ENCODE assay signal across 10 mouse cellular contexts in genomic region chr5:51853456-51854124, GRCm38 (mm10).
DNase-seq lines count a peak whose midpoint lies in the region; ATAC-seq and TF ChIP-seq lines count a peak whose summit lies in the region.
"Had no signal": no experiment of that assay in that cellular context is flagged by ENCODE, and none has a peak within 500 bp of the region (broad histone marks: within the 10 kb centered on the region; RNA-seq: fewer than 3 reads in every experiment).

No protein-coding gene starts in this region.

- peak overlapping the region; percentile 26; the same call in 1 of the 2 replicates for H3K4me2 ChIP-seq in heart, postnatal 0 days (ENCODE audit: low read depth, low read length)

- H3K36me3 ChIP-seq in heart, postnatal 0 days (replicated peaks; ENCODE audit: control insufficient read depth, insufficient read depth, low read length): no peaks in the 10 kb centered on the region

- ATAC-seq in heart, postnatal 0 days (ENCODE audit: insufficient read depth, low read depth): 0 out of 2 replicates have a peak, but pooled peaks have one; percentile 30
- ATAC-seq in CD4-positive, CD25-positive, alpha-beta regulatory T cell, adult 4 months: peak; percentile 39
- peak; percentile 74 for ATAC-seq in erythroblast, adult 5-6 weeks (replicated peaks; ENCODE audit: low FRiP score, poor library complexity, severe bottlenecking)
- ATAC-seq in megakaryocyte-erythroid progenitor cell, adult 5-6 weeks (replicated peaks; ENCODE audit: low FRiP score, low TSS enrichment, poor library complexity, severe bottlenecking): peak; percentile 88

- H3K4me3 ChIP-seq in heart, postnatal 0 days (ENCODE audit: low read depth, low read length): peak overlapping the region; percentile 13; the same call in 1 of the 2 replicates

- TF ChIP-seq CTCF in heart, postnatal 0 days (IDR thresholded peaks at IDR 0.05; ENCODE audit: low read depth): peak; percentile 32

- no peak for DNase-seq in heart, postnatal 0 days (ENCODE audit: low spot score)
- no peak for DNase-seq in heart, adult 9 months (ENCODE audit: low spot score in 2 of 2)
- no peak for DNase-seq in left cerebral cortex, adult 18-20 months (ENCODE audit: low spot score in 2 of 2)
- DNase-seq in embryo, embryonic 11 days: no peak
- DNase-seq in adrenal gland, postnatal 10 days: no peak
- DNase-seq: gastrocnemius, postnatal 25 days; layer of hippocampus, adult 9-11 months had no signal

- no peak for TF ChIP-seq EP300 in heart, postnatal 0 days (IDR thresholded peaks at IDR 0.05; ENCODE audit: low read depth)

- H3K9me3 ChIP-seq in heart, postnatal 0 days (replicated peaks; ENCODE audit: control insufficient read depth, low read length): no peaks in the 10 kb centered on the region

- WGBS in heart, postnatal 0 days: 59% methylated on average over 9 of the region's 9 CpGs

- H3K27ac ChIP-seq in heart, postnatal 0 days (ENCODE audit: low read depth): no peak overlapping the region

- H3K27me3 ChIP-seq in heart, postnatal 0 days (ENCODE audit: control insufficient read depth, insufficient read depth, low read length): no peaks in the 10 kb centered on the region

- no peaks in the 10 kb centered on the region; the same call in 1 of the 2 replicates for H3K4me1 ChIP-seq in heart, postnatal 0 days (ENCODE audit: control insufficient read depth, insufficient read depth)

- no peak overlapping the region for H3K9ac ChIP-seq in heart, postnatal 0 days (replicated peaks; ENCODE audit: low read depth, low read length)

Comparison
In these comparisons a context has a peak if more than half of its experiments do, and no peak if none do; other contexts are left out.
1. ATAC-seq: peak in every context shown above with its lines; median percentile 88 in megakaryocyte-erythroid progenitor cell, adult 5-6 weeks; 74 in erythroblast, adult 5-6 weeks; 39 in CD4-positive, CD25-positive, alpha-beta regulatory T cell, adult 4 months; 30 in heart, postnatal 0 days.